Mouse (Mus musculus): ENCODE measurements around the gene Adora1.

Gene Adora1

GRCm38 (mm10) chr1:134237438-134237837, 2.2 kb upstream of the Adora1 start:
- no peak for DNase-seq (ENCODE audit: low spot score)

GRCm38 (mm10) chr1:134236142-134236541, 911 bp upstream of the Adora1 start:
- DNase-seq (ENCODE audit: low spot score), result no peak

GRCm38 (mm10) chr1:134234455-134235390, 508 bp downstream of the Adora1 start:
- DNase-seq (ENCODE audit: low spot score), result peak; percentile 48

GRCm38 (mm10) chr1:134233681-134234454, 1.4 kb downstream of the Adora1 start:
- DNase-seq (ENCODE audit: low spot score), result no peak

GRCm38 (mm10) chr1:134232778-134233531, 2.3 kb downstream of the Adora1 start:
- DNase-seq (ENCODE audit: low spot score), result no peak

- DNase-seq (ENCODE audit: low spot score), result no peak
Measured at GRCm38 (mm10) chr1:134232326-134232725, 2.9 kb downstream of the Adora1 start.

- DNase-seq (ENCODE audit: low spot score), result no peak
Measured at GRCm38 (mm10) chr1:134231681-134232080, 3.5 kb downstream of the Adora1 start.

GRCm38 (mm10) chr1:134231270-134231669, 4.0 kb downstream of the Adora1 start:
- no peak for DNase-seq (ENCODE audit: low spot score)

- no peak for DNase-seq (ENCODE audit: low spot score)
Measured at GRCm38 (mm10) chr1:134230638-134231228, 4.5 kb downstream of the Adora1 start.

- DNase-seq (ENCODE audit: low spot score), result no peak
Measured at GRCm38 (mm10) chr1:134229806-134230575, 5.2 kb downstream of the Adora1 start.

GRCm38 (mm10) chr1:134226739-134227138, 8.5 kb downstream of the Adora1 start:
- no peak for DNase-seq (ENCODE audit: low spot score)

GRCm38 (mm10) chr1:134225375-134225774, 9.9 kb downstream of the Adora1 start:
- DNase-seq (ENCODE audit: low spot score), result no peak

GRCm38 (mm10) chr1:134224649-134225227, 10.5 kb downstream of the Adora1 start:
- no peak for DNase-seq (ENCODE audit: low spot score)

GRCm38 (mm10) chr1:134222122-134223055, 12.8 kb downstream of the Adora1 start:
- DNase-seq (ENCODE audit: low spot score), result no peak

- no peak for DNase-seq (ENCODE audit: low spot score)
Measured at GRCm38 (mm10) chr1:134221172-134221571, 14.1 kb downstream of the Adora1 start.

- no peak for DNase-seq (ENCODE audit: low spot score)
Measured at GRCm38 (mm10) chr1:134219608-134220007, 15.6 kb downstream of the Adora1 start.

- no peak for DNase-seq (ENCODE audit: low spot score)
Measured at GRCm38 (mm10) chr1:134217942-134218341, 17.3 kb downstream of the Adora1 start.

GRCm38 (mm10) chr1:134217028-134217481, 18.2 kb downstream of the Adora1 start:
- DNase-seq (ENCODE audit: low spot score), result no peak

- no peak for DNase-seq (ENCODE audit: low spot score)
Measured at GRCm38 (mm10) chr1:134216629-134216971, 18.6 kb downstream of the Adora1 start.

Measured in embryo, embryonic 10 days (tissue).